ENCODE assay signal across 28 mouse cellular contexts in the genomic region with DNA sequence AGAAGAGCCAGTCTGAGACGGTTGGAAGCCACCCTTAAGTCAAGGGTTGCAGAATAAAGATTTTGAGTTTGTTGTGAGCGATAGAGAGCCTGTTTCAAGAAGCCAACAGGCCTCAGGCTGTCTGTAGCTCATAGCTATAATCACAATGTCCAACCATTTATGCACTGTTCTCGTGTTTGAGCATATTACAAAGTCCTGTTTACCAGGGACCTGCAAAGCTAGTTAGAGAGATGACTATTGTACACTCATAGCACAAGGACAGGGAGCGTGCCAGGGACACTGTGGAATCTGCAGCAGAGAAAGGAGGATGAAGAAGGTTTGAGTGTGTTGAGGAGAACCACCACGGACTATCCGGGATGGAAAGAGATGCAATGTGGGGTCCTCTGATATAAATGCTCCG. TPM values are rescaled to one million over a fixed set of nuclear protein-coding genes. Genes with fewer than 3 reads are reported as not detected.
DNase-seq lines count a peak whose midpoint lies in the region; ATAC-seq and TF ChIP-seq lines count a peak whose summit lies in the region.
"Had no signal": no experiment of that assay in that cellular context is flagged by ENCODE, and none has a peak within 500 bp of the region (broad histone marks: within the 10 kb centered on the region; RNA-seq: fewer than 3 reads in every experiment).

No protein-coding gene starts in this region.

- 72% methylated on average over 7 of the region's 7 CpGs for WGBS in heart, embryonic 13.5 days
- 86% methylated on average over 7 of the region's 7 CpGs for WGBS in heart, embryonic 11.5 days (ENCODE audit: insufficient replicate concordance)
- 81% methylated on average over 7 of the region's 7 CpGs for WGBS in heart, embryonic 16.5 days
- 88% methylated on average over 7 of the region's 7 CpGs for WGBS in heart, adult 2 months
- WGBS in liver, adult 2 months = 47% methylated on average over 7 of the region's 7 CpGs
- 86% methylated on average over 7 of the region's 7 CpGs for WGBS in liver, embryonic 11.5 days
- WGBS in stomach, embryonic 14.5 days = 90% methylated on average over 7 of the region's 7 CpGs
- 87% methylated on average over 7 of the region's 7 CpGs for WGBS in stomach, postnatal 0 days

- H3K4me2 ChIP-seq in heart, embryonic 13.5 days = no peak overlapping the region
- H3K4me2 ChIP-seq in heart, embryonic 11.5 days = no peak overlapping the region
- H3K4me2 ChIP-seq in heart, embryonic 16.5 days (ENCODE audit: low read depth, low read length) = no peak overlapping the region
- no peak overlapping the region for H3K4me2 ChIP-seq in liver, embryonic 11.5 days
- no peak overlapping the region for H3K4me2 ChIP-seq in stomach, embryonic 14.5 days (replicated peaks; ENCODE audit: low read depth, low read length)
- no peak overlapping the region for H3K4me2 ChIP-seq in stomach, postnatal 0 days (replicated peaks; ENCODE audit: low read depth)
- H3K4me2 ChIP-seq: forebrain, embryonic 13.5 days; hindbrain, embryonic 14.5 days had no signal

- H3K4me1 ChIP-seq in heart, embryonic 13.5 days = peaks cover 29% of the 10 kb centered on the region
- H3K4me1 ChIP-seq in heart, embryonic 11.5 days (ENCODE audit: control insufficient read depth, insufficient read depth, low read length) = peaks cover 9% of the 10 kb centered on the region; the same call in 1 of the 2 replicates
- peaks cover 15% of the 10 kb centered on the region for H3K4me1 ChIP-seq in heart, embryonic 16.5 days (ENCODE audit: control insufficient read depth, insufficient read depth, low read length)
- no peaks in the 10 kb centered on the region; the same call in 1 of the 2 replicates for H3K4me1 ChIP-seq in heart, adult 2 months (ENCODE audit: control insufficient read depth, insufficient read depth, low read length)
- peaks cover 15% of the 10 kb centered on the region for H3K4me1 ChIP-seq in liver, adult 2 months (ENCODE audit: control insufficient read depth, insufficient read depth, low read length)
- no peaks in the 10 kb centered on the region for H3K4me1 ChIP-seq in liver, embryonic 11.5 days (replicated peaks; ENCODE audit: control insufficient read depth, insufficient read depth, low read length)
- H3K4me1 ChIP-seq in stomach, embryonic 14.5 days (ENCODE audit: control insufficient read depth, insufficient read depth, low read length) = peaks cover 10% of the 10 kb centered on the region
- no peaks in the 10 kb centered on the region for H3K4me1 ChIP-seq in stomach, postnatal 0 days (replicated peaks; ENCODE audit: control insufficient read depth, insufficient read depth)

- no peak for ATAC-seq in heart, embryonic 13.5 days (ENCODE audit: extremely low read depth, insufficient number of reproducible peaks, low FRiP score, low TSS enrichment)
- no peak for ATAC-seq in heart, embryonic 11.5 days (replicated peaks; ENCODE audit: insufficient number of reproducible peaks, low FRiP score, low TSS enrichment)
- no peak for ATAC-seq in heart, embryonic 16.5 days (replicated peaks; ENCODE audit: extremely low read depth, insufficient read depth, low FRiP score)
- ATAC-seq in liver, embryonic 11.5 days (replicated peaks; ENCODE audit: low FRiP score) = no peak
- no peak for ATAC-seq in stomach, embryonic 14.5 days (ENCODE audit: insufficient number of reproducible peaks, insufficient read depth, low FRiP score, low read depth)
- ATAC-seq in stomach, postnatal 0 days (ENCODE audit: low FRiP score, low TSS enrichment) = no peak
- ATAC-seq: inflammation-experienced regulatory T-cells, adult 6 months had no signal

- H3K36me3 ChIP-seq in heart, embryonic 13.5 days = no peaks in the 10 kb centered on the region
- no peaks in the 10 kb centered on the region for H3K36me3 ChIP-seq in heart, embryonic 11.5 days (ENCODE audit: control insufficient read depth, insufficient read depth, low read length)
- H3K36me3 ChIP-seq in heart, embryonic 16.5 days (ENCODE audit: control insufficient read depth, insufficient read depth) = no peaks in the 10 kb centered on the region
- no peaks in the 10 kb centered on the region for H3K36me3 ChIP-seq in heart, adult 2 months (ENCODE audit: control insufficient read depth, insufficient read depth, low read length)
- no peaks in the 10 kb centered on the region for H3K36me3 ChIP-seq in liver, adult 2 months (ENCODE audit: control insufficient read depth, insufficient read depth, low read length)
- H3K36me3 ChIP-seq in liver, embryonic 11.5 days (ENCODE audit: control insufficient read depth, insufficient read depth, low read length) = no peaks in the 10 kb centered on the region
- no peaks in the 10 kb centered on the region for H3K36me3 ChIP-seq in stomach, embryonic 14.5 days (ENCODE audit: control insufficient read depth, insufficient read depth, low read length)
- H3K36me3 ChIP-seq in stomach, postnatal 0 days (ENCODE audit: control insufficient read depth, insufficient read depth, low read length) = no peaks in the 10 kb centered on the region
- H3K36me3 ChIP-seq: forebrain, embryonic 10.5 days; G1E had no signal

- no peaks in the 10 kb centered on the region for H3K9me3 ChIP-seq in heart, embryonic 13.5 days
- no peaks in the 10 kb centered on the region for H3K9me3 ChIP-seq in heart, embryonic 11.5 days (replicated peaks; ENCODE audit: control insufficient read depth, low read length)
- no peaks in the 10 kb centered on the region for H3K9me3 ChIP-seq in heart, embryonic 16.5 days (replicated peaks; ENCODE audit: control insufficient read depth, low read length)
- H3K9me3 ChIP-seq in liver, embryonic 11.5 days (ENCODE audit: control insufficient read depth, low read length) = no peaks in the 10 kb centered on the region
- H3K9me3 ChIP-seq in stomach, embryonic 14.5 days (ENCODE audit: control insufficient read depth, low read depth, low read length) = no peaks in the 10 kb centered on the region
- H3K9me3 ChIP-seq in stomach, postnatal 0 days (ENCODE audit: control insufficient read depth, low read length) = no peaks in the 10 kb centered on the region
- H3K9me3 ChIP-seq: forebrain, embryonic 10.5 days; forebrain, embryonic 13.5 days had no signal

- no peak for TF ChIP-seq POLR2A in heart, adult 2 months (IDR thresholded peaks at IDR 0.05; ENCODE audit: insufficient read depth, low read depth, low read length)
- TF ChIP-seq POLR2A in liver, adult 2 months (IDR thresholded peaks at IDR 0.05; ENCODE audit: extremely low read depth, insufficient read depth, low read length) = no peak

- H3K27me3 ChIP-seq in heart, embryonic 13.5 days (replicated peaks) = peaks cover 4% of the 10 kb centered on the region; the same call in 1 of the 2 replicates
- H3K27me3 ChIP-seq in heart, embryonic 11.5 days (ENCODE audit: control insufficient read depth, insufficient read depth, low read length) = peaks cover 4% of the 10 kb centered on the region; the same call in 1 of the 2 replicates
- H3K27me3 ChIP-seq in heart, embryonic 16.5 days (ENCODE audit: control insufficient read depth, insufficient read depth, low read length) = no peaks in the 10 kb centered on the region
- no peaks in the 10 kb centered on the region for H3K27me3 ChIP-seq in heart, adult 2 months (ENCODE audit: control insufficient read depth, insufficient read depth, low read length)
- H3K27me3 ChIP-seq in liver, adult 2 months (ENCODE audit: control insufficient read depth, insufficient read depth, low read length) = no peaks in the 10 kb centered on the region
- 0 out of 2 replicates have a peak, but pooled peaks cover 4% of the 10 kb centered on the region for H3K27me3 ChIP-seq in liver, embryonic 11.5 days (replicated peaks; ENCODE audit: control insufficient read depth, insufficient read depth, low read length)
- H3K27me3 ChIP-seq in stomach, embryonic 14.5 days (ENCODE audit: control insufficient read depth, insufficient read depth, low read length) = no peaks in the 10 kb centered on the region
- no peaks in the 10 kb centered on the region for H3K27me3 ChIP-seq in stomach, postnatal 0 days (ENCODE audit: control insufficient read depth, insufficient read depth, low read length)
- H3K27me3 ChIP-seq: forebrain, embryonic 13.5 days; Patski had no signal

- DNase-seq in heart, adult 2 months = no peak
- DNase-seq in liver, adult 2 months (ENCODE audit: extremely low read depth, low read depth, low spot score) = peak; percentile 80
- DNase-seq in liver, embryonic 11.5 days (ENCODE audit: low spot score) = no peak
- no peak for DNase-seq in stomach, postnatal 0 days (ENCODE audit: low spot score)

- H3K9ac ChIP-seq in heart, embryonic 13.5 days = no peak overlapping the region
- H3K9ac ChIP-seq in heart, embryonic 11.5 days (ENCODE audit: low read depth, low read length) = no peak overlapping the region
- no peak overlapping the region for H3K9ac ChIP-seq in heart, embryonic 16.5 days (ENCODE audit: low read length)
- H3K9ac ChIP-seq in heart, adult 2 months (ENCODE audit: low read depth, low read length) = no peak overlapping the region
- H3K9ac ChIP-seq in liver, adult 2 months (ENCODE audit: low read depth, low read length) = no peak overlapping the region
- no peak overlapping the region for H3K9ac ChIP-seq in liver, embryonic 11.5 days (ENCODE audit: low read depth, low read length)
- no peak overlapping the region for H3K9ac ChIP-seq in stomach, embryonic 14.5 days (replicated peaks; ENCODE audit: low read depth, low read length)
- no peak overlapping the region for H3K9ac ChIP-seq in stomach, postnatal 0 days (ENCODE audit: low read length)
- H3K9ac ChIP-seq: forebrain, embryonic 13.5 days; hindbrain, embryonic 14.5 days had no signal

- no peak for TF ChIP-seq EP300 in heart, adult 2 months (IDR thresholded peaks at IDR 0.05; ENCODE audit: insufficient read depth, low read depth, low read length)
- no peak for TF ChIP-seq EP300 in stomach, postnatal 0 days (optimal IDR thresholded peaks at IDR 0.05)

- intact Hi-C loops in heart, adult 2 months (cut with DNase I) = loop anchor here (1.0 to 10.0 kb wide), 3 partner anchors 48 to 296 kb away; no protein-coding TSS in a partner anchor

- H3K79me2 ChIP-seq in heart, adult 2 months (replicated peaks; ENCODE audit: control insufficient read depth, insufficient read depth, low read length) = no peaks in the 10 kb centered on the region
- no peaks in the 10 kb centered on the region for H3K79me2 ChIP-seq in liver, adult 2 months (ENCODE audit: control insufficient read depth, insufficient read depth, low read length)

- TF ChIP-seq CTCF in heart, adult 2 months (IDR thresholded peaks at IDR 0.05) = no peak
- TF ChIP-seq CTCF in liver, adult 2 months (IDR thresholded peaks at IDR 0.05; ENCODE audit: low read depth, low read length) = no peak
- no peak for TF ChIP-seq CTCF in stomach, postnatal 0 days (IDR thresholded peaks at IDR 0.05; ENCODE audit: low read depth)

- no peak overlapping the region for H3K4me3 ChIP-seq in heart, embryonic 13.5 days
- no peak overlapping the region for H3K4me3 ChIP-seq in heart, embryonic 11.5 days (ENCODE audit: low read depth, low read length)
- no peak overlapping the region for H3K4me3 ChIP-seq in heart, embryonic 16.5 days (ENCODE audit: low read length)
- H3K4me3 ChIP-seq in heart, adult 2 months = no peak overlapping the region
- H3K4me3 ChIP-seq in liver, adult 2 months (ENCODE audit: insufficient read depth, low read depth, low read length) = no peak overlapping the region
- H3K4me3 ChIP-seq in liver, embryonic 11.5 days (ENCODE audit: low read depth, low read length) = no peak overlapping the region
- H3K4me3 ChIP-seq in stomach, embryonic 14.5 days (ENCODE audit: low read depth, low read length) = no peak overlapping the region
- no peak overlapping the region for H3K4me3 ChIP-seq in stomach, postnatal 0 days (ENCODE audit: low read depth, low read length)
- H3K4me3 ChIP-seq: forebrain, embryonic 10.5 days; forebrain, embryonic 13.5 days had no signal

- peak overlapping the region; percentile 81 for H3K27ac ChIP-seq in heart, embryonic 13.5 days (replicated peaks)
- H3K27ac ChIP-seq in heart, embryonic 11.5 days (ENCODE audit: low read depth, low read length) = no peak overlapping the region
- peak overlapping the region; percentile 30 for H3K27ac ChIP-seq in heart, embryonic 16.5 days (ENCODE audit: low read length)
- H3K27ac ChIP-seq in heart, adult 2 months = no peak overlapping the region
- peak overlapping the region; percentile 65 for H3K27ac ChIP-seq in liver, adult 2 months (replicated peaks; ENCODE audit: insufficient read depth, low read depth, low read length)
- H3K27ac ChIP-seq in liver, embryonic 11.5 days (ENCODE audit: low read depth, low read length) = no peak overlapping the region
- H3K27ac ChIP-seq in stomach, embryonic 14.5 days (ENCODE audit: low read length) = peak overlapping the region; percentile 80; the same call in 1 of the 2 replicates
- no peak overlapping the region for H3K27ac ChIP-seq in stomach, postnatal 0 days (replicated peaks)
- H3K27ac ChIP-seq: forebrain, embryonic 10.5 days; forebrain, embryonic 13.5 days; hindbrain, embryonic 14.5 days; hindbrain, postnatal 0 days had no signal

RNA-seq across cellular contexts. Expression of a gene that starts 3.0 kb away (rescaled TPM):
- polyA plus RNA-seq in heart, embryonic 13.5 days (2015; fragmentation: Nextera tagmentation; extraction: Ambion mirVana) = not detected in 2 replicates
- not detected in 2 replicates for polyA plus RNA-seq in heart, embryonic 11.5 days (2014; fragmentation: Nextera tagmentation; extraction: Ambion mirVana)
- polyA plus RNA-seq in heart, embryonic 16.5 days (2015; fragmentation: Nextera tagmentation; extraction: Ambion mirVana) = not detected in 2 replicates
- total RNA-seq in heart, adult 2 months (2021) = not detected
- not detected in 2 replicates for polyA plus RNA-seq in heart, adult 2 months (2012; rRNA removed)
- 0.37 TPM in 1 of 2 replicates, not detected in the other for total RNA-seq in liver, adult 2 months (2014; rRNA removed)
- polyA plus RNA-seq in liver, adult 2 months (2012; rRNA removed) = not detected in 2 replicates
- polyA plus RNA-seq in liver, embryonic 11.5 days (2014; fragmentation: Nextera tagmentation; extraction: Ambion mirVana) = 0.16 TPM in 1 of 2 replicates, not detected in the other
- not detected in 2 replicates for polyA plus RNA-seq in stomach, embryonic 14.5 days (2014; fragmentation: Nextera tagmentation; extraction: Ambion mirVana)
- not detected in 2 replicates for polyA plus RNA-seq in stomach, postnatal 0 days (2015; fragmentation: Nextera tagmentation; extraction: Ambion mirVana)
- total RNA-seq: adrenal gland, adult 18-20 months; adrenal gland, postnatal 10 days; adrenal gland, postnatal 36 days; CH12.LX; G1E; gastrocnemius, adult 18-20 months; gastrocnemius, postnatal 10 days; gastrocnemius, postnatal 36 days; granulocyte monocyte progenitor cell, adult 5-6 weeks; heart, postnatal 4 days; hindbrain, postnatal 0 days had no signal
- polyA plus RNA-seq: embryonic facial prominence, embryonic 11.5 days; embryonic facial prominence, embryonic 14.5 days; forebrain, embryonic 13.5 days; forebrain, embryonic 16.5 days; G1E; hindbrain, embryonic 11.5 days; hindbrain, embryonic 14.5 days; inflammation-experienced regulatory T-cells, adult 6 months; Patski had no signal

RNA-seq across cellular contexts. Expression of a gene that starts 55.3 kb away (rescaled TPM):
- polyA plus RNA-seq in heart, embryonic 13.5 days (2015; fragmentation: Nextera tagmentation; extraction: Ambion mirVana) = 9.5 and 11.6 TPM in 2 replicates
- polyA plus RNA-seq in heart, embryonic 11.5 days (2014; fragmentation: Nextera tagmentation; extraction: Ambion mirVana) = 6.5 and 8.1 TPM in 2 replicates
- polyA plus RNA-seq in heart, embryonic 16.5 days (2015; fragmentation: Nextera tagmentation; extraction: Ambion mirVana) = 9.2 and 9.7 TPM in 2 replicates
- total RNA-seq in heart, adult 2 months (2021) = 10 to 100 TPM in 1 of 2 experiments, 1 to 10 TPM in 1; 9.4 to 12.9 TPM
- polyA plus RNA-seq in heart, adult 2 months (2012; rRNA removed) = 8.1 and 9.9 TPM in 2 replicates
- 687 and 765 TPM in 2 replicates for total RNA-seq in liver, adult 2 months (2014; rRNA removed)
- polyA plus RNA-seq in liver, adult 2 months (2012; rRNA removed) = 1,077 and 1,098 TPM in 2 replicates
- polyA plus RNA-seq in liver, embryonic 11.5 days (2014; fragmentation: Nextera tagmentation; extraction: Ambion mirVana) = 29.9 and 32.9 TPM in 2 replicates
- polyA plus RNA-seq in stomach, embryonic 14.5 days (2014; fragmentation: Nextera tagmentation; extraction: Ambion mirVana) = 12.2 and 16.1 TPM in 2 replicates
- 290 and 337 TPM in 2 replicates for polyA plus RNA-seq in stomach, postnatal 0 days (2015; fragmentation: Nextera tagmentation; extraction: Ambion mirVana)
- total RNA-seq: CH12.LX; G1E; granulocyte monocyte progenitor cell, adult 5-6 weeks had no signal
- polyA plus RNA-seq: G1E; inflammation-experienced regulatory T-cells, adult 6 months had no signal

Comparison
In these comparisons a context has a peak if more than half of its experiments do, and no peak if none do; other contexts are left out.
1. H3K27ac ChIP-seq: peak in heart, embryonic 13.5 days (single experiment), heart, embryonic 16.5 days (single experiment), liver, adult 2 months (single experiment) and stomach, embryonic 14.5 days (single experiment); none in heart, embryonic 11.5 days (single experiment), heart, adult 2 months (single experiment), liver, embryonic 11.5 days (single experiment) and stomach, postnatal 0 days (single experiment).